Mouse (Mus musculus) cerebellum, postnatal 36 days (tissue): ENCODE measurements around the gene Cyp2s1.
"Not testable (repeated sequence)": the region's sequence is repeated elsewhere in the genome, so short reads cannot be mapped to it uniquely, and the experiment has no call there.

Source experiments
- DNase-seq, 2 experiments: peaks; one replicate each; pipeline ENCODE4 v3.0.0; 2021 to 2022; ENCODE audit warnings: mixed read lengths in 2 of 2

The Cyp2s1 gene

GRCm38 (mm10) chr7:25805631-25806343, 10.9 kb downstream of the Cyp2s1 start:
- DNase-seq = peak; percentile 55 to 74

- DNase-seq = no peak
Measured at GRCm38 (mm10) chr7:25804792-25805191, 11.9 kb downstream of the Cyp2s1 start.

- DNase-seq = no peak
Measured at GRCm38 (mm10) chr7:25803460-25803859, 13.3 kb downstream of the Cyp2s1 start.

- DNase-seq = no peak
Measured at GRCm38 (mm10) chr7:25802241-25803125, 14.2 kb downstream of the Cyp2s1 start.

GRCm38 (mm10) chr7:25801031-25801430, 15.7 kb downstream of the Cyp2s1 start:
- no peak for DNase-seq

GRCm38 (mm10) chr7:25799369-25799768, 17.3 kb downstream of the Cyp2s1 start:
- no peak for DNase-seq

- DNase-seq = no peak
Measured at GRCm38 (mm10) chr7:25798540-25798939, 18.2 kb downstream of the Cyp2s1 start.

- no peak for DNase-seq
Measured at GRCm38 (mm10) chr7:25794775-25795174, 21.9 kb downstream of the Cyp2s1 start.

GRCm38 (mm10) chr7:25793679-25794078, 23.0 kb downstream of the Cyp2s1 start:
- no peak for DNase-seq

- DNase-seq = not testable (repeated sequence)
Measured at GRCm38 (mm10) chr7:25792966-25793365, 23.7 kb downstream of the Cyp2s1 start.

- no peak for DNase-seq
Measured at GRCm38 (mm10) chr7:25790615-25791014, 26.1 kb downstream of the Cyp2s1 start.

- no peak for DNase-seq
Measured at GRCm38 (mm10) chr7:25789129-25789440, 27.6 kb downstream of the Cyp2s1 start.

- DNase-seq = peak in 1 of 2 experiments; percentile 13
Measured at GRCm38 (mm10) chr7:25788220-25789128, 28.2 kb downstream of the Cyp2s1 start, which contains the start of gene Axl. Axl (minus strand) TSS chr7:25788705.

- no peak for DNase-seq
Measured at GRCm38 (mm10) chr7:25787456-25788219, 29.1 kb downstream of the Cyp2s1 start.

- no peak for DNase-seq
Measured at GRCm38 (mm10) chr7:25786974-25787373, 29.7 kb downstream of the Cyp2s1 start.

- DNase-seq = no peak
Measured at GRCm38 (mm10) chr7:25785752-25786151, 31.0 kb downstream of the Cyp2s1 start.

GRCm38 (mm10) chr7:25784808-25785207, 31.9 kb downstream of the Cyp2s1 start:
- DNase-seq = no peak

GRCm38 (mm10) chr7:25783746-25784145, 33.0 kb downstream of the Cyp2s1 start:
- DNase-seq = no peak

- no peak for DNase-seq
Measured at GRCm38 (mm10) chr7:25782744-25783143, 34.0 kb downstream of the Cyp2s1 start.

GRCm38 (mm10) chr7:25781937-25782610, 34.6 kb downstream of the Cyp2s1 start:
- DNase-seq = no peak

- DNase-seq = no peak
Measured at GRCm38 (mm10) chr7:25781321-25781936, 35.3 kb downstream of the Cyp2s1 start.
